Mouse (Mus musculus): ENCODE results near the gene Trabd2b. TPM values are rescaled to one million over a fixed set of nuclear protein-coding genes. Genes with fewer than 3 reads are reported as not detected.

The Trabd2b gene
- polyA plus RNA-seq, 1 experiment from 2014 or later, result 2.4 TPM

DNA sequence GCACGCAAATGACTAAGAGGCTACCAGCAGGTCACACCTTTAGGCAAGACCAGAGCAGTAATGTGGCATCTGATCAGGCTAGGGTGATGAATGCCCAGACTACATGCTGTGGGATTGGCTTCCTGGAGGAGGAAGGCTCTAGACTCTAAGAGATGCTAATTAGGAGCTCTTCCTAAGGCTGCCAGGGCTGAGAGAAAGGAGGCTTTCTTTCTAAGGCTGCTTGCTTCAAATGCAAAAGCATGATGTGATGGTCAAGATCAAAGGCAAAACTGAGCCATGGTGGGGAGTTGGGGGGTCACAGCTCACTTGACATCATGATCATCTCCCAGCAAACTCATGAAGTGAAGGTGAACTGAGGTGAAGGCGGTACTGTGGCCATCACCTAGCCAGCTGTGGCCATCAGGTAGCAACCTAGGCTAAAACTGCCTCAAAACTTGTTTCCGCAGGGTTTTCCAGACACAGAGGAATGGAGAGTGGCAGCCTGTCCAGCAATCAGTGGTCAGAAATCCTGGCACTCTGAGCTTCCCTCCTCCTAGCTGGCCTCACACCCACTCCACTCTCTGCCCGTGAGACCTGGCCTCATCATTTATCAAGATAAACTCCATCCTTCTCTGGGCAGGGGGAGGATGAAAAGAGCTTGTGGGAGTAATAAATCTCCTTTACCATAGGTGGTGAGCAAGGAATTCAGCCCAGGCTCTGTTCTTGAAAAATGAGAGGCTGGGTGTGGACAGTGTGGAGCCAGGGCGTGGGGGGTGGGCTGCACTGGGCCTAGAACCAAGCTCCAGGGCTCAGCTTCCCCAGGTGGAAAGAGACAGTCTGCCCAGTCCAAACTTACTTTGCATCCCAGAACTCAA, 117.0 kb downstream of the Trabd2b start:
- H3K9ac ChIP-seq (replicated peaks; ENCODE audit: low read depth), result no peak overlapping the region
- ATAC-seq, result no peak
- H3K9me3 ChIP-seq (ENCODE audit: low read length), result no peaks in the 10 kb centered on the region
- no peak overlapping the region for H3K27ac ChIP-seq (ENCODE audit: low read length)
- H3K4me1 ChIP-seq (ENCODE audit: insufficient read depth, low read depth, low read length), result no peaks in the 10 kb centered on the region
- H3K36me3 ChIP-seq (ENCODE audit: insufficient read depth, low read length), result no peaks in the 10 kb centered on the region
- H3K27me3 ChIP-seq (replicated peaks; ENCODE audit: insufficient read depth, low read length), result no peaks in the 10 kb centered on the region
- 73% methylated on average over 5 of the region's 5 CpGs for WGBS
- DNase-seq (ENCODE audit: low spot score), result no peak
- no peak overlapping the region for H3K4me3 ChIP-seq (ENCODE audit: low read depth, low read length)
- H3K4me2 ChIP-seq (replicated peaks; ENCODE audit: low read depth, low read length), result no peak overlapping the region
- no peak for TF ChIP-seq CTCF (IDR thresholded peaks at IDR 0.05)
- no peak for TF ChIP-seq EP300 (IDR thresholded peaks at IDR 0.05)

DNA sequence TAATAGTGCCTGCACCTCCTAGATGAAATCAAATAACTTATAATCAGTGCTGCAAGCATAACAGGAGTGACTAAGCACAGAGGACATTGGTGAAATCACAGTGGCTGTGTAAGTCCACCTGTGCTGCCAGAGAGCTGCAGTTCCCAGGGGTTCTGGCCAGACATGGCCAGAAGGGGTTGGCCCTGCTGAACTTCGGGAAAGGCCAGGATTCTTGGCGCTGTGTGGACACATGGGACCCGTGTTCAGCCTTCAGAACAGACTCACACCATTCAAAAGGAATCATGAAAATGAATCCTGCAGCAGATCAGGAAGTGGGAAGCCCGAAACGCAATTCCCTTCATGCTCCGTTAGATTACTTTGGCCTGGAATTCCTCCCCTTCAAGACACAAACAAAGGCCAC, 125.1 kb downstream of the Trabd2b start:
- ATAC-seq, result no peak
- no peak overlapping the region for H3K27ac ChIP-seq (ENCODE audit: low read length)
- H3K4me2 ChIP-seq (replicated peaks; ENCODE audit: low read depth, low read length), result no peak overlapping the region
- WGBS, result 66% methylated on average over 6 of the region's 6 CpGs
- H3K4me3 ChIP-seq (ENCODE audit: low read depth, low read length), result no peak overlapping the region
- H3K4me1 ChIP-seq (ENCODE audit: insufficient read depth, low read depth, low read length), result no peaks in the 10 kb centered on the region
- DNase-seq (ENCODE audit: low spot score), result no peak
- no peaks in the 10 kb centered on the region for H3K27me3 ChIP-seq (replicated peaks; ENCODE audit: insufficient read depth, low read length)
- no peak for TF ChIP-seq EP300 (IDR thresholded peaks at IDR 0.05)
- no peak for TF ChIP-seq CTCF (IDR thresholded peaks at IDR 0.05)
- no peak overlapping the region for H3K9ac ChIP-seq (replicated peaks; ENCODE audit: low read depth)
- H3K9me3 ChIP-seq (ENCODE audit: low read length), result no peaks in the 10 kb centered on the region
- H3K36me3 ChIP-seq (ENCODE audit: insufficient read depth, low read length), result no peaks in the 10 kb centered on the region

DNA sequence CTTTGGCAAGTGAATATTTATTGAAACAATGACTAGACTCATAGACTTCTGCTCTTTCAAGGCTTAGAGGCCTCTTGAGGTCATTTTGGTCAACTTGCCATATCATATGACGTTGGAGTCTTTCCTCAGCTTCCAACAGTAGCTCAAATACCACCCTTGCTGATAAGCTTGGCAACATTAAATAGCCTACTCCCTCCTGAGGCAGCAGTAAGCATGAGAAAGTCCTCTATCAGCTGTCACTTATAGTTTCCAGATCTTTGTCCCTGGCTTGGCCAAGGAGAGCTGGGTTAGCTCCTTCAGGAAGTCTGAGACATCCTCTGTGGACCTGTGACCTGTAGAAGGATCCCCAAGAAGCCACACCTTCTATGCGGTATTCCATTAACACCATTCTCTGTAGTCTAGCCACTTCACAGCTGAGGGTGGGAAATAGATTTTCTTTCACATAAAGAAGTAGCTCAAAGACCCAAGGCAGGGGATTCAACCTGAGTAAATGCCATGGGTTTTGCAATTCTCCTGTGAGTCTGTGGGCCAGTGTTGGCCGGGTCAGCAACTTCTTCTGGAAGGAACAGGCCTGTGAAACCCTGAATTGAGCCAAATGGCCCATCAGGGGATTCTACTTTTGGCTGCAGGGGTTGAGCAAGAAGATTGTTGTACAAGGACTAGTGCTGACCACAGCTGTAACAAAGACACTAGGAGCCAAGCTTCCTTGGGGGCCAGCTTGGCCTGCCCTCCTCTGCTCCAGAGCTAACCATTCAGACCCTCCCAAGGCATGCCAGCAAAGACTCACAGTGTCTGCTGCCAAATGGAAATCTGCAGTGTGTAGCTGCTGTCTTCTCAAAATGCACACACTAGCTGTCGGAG, 127.6 kb downstream of the Trabd2b start:
- WGBS, result 65% methylated on average over 4 of the region's 4 CpGs

DNA sequence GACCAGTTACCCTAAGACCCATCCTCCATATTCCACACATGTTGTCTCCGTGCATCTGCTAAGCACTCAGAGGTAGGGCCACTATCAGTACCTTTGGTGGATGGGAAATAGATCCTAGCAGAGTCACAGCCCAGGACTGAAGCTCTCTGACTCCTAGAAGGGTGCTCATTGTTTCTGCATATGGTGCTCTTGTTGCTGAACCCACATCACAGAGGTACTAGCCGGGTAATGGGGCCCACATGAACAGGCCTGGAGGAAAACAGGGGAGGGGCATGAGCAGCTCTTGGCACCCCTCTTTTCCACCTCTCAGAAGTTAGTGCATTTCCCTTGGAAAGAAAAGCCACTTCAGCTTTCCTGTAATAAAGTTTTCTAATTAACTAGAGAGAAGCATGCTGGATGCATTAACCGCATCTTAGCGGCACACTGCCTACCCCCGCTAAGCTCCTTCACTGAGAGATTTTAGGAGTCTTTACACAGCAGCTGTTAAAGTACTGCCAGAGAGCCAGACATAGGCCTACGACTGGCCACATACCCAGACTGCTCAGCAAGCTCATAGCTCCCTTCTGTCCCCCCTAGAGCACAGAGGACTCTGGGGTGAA, 131.0 kb downstream of the Trabd2b start:
- ATAC-seq, result no peak
- H3K36me3 ChIP-seq (ENCODE audit: insufficient read depth, low read length), result no peaks in the 10 kb centered on the region
- 74% methylated on average over 6 of the region's 6 CpGs for WGBS
- no peak for TF ChIP-seq EP300 (IDR thresholded peaks at IDR 0.05)
- TF ChIP-seq CTCF (IDR thresholded peaks at IDR 0.05), result no peak
- H3K4me2 ChIP-seq (replicated peaks; ENCODE audit: low read depth, low read length), result no peak overlapping the region
- no peaks in the 10 kb centered on the region for H3K9me3 ChIP-seq (ENCODE audit: low read length)
- H3K4me1 ChIP-seq (ENCODE audit: insufficient read depth, low read depth, low read length), result no peaks in the 10 kb centered on the region
- H3K9ac ChIP-seq (replicated peaks; ENCODE audit: low read depth), result no peak overlapping the region
- H3K27ac ChIP-seq (ENCODE audit: low read length), result no peak overlapping the region
- DNase-seq (ENCODE audit: low spot score), result no peak
- no peaks in the 10 kb centered on the region for H3K27me3 ChIP-seq (replicated peaks; ENCODE audit: insufficient read depth, low read length)
- H3K4me3 ChIP-seq (ENCODE audit: low read depth, low read length), result no peak overlapping the region

More for the DNA sequence above, 127.6 kb downstream of the Trabd2b start:
- H3K27ac ChIP-seq (ENCODE audit: low read length), result no peak overlapping the region
- ATAC-seq, result peak; percentile 93
- H3K4me3 ChIP-seq (ENCODE audit: low read depth, low read length), result no peak overlapping the region
- no peak overlapping the region for H3K4me2 ChIP-seq (replicated peaks; ENCODE audit: low read depth, low read length)
- H3K27me3 ChIP-seq (replicated peaks; ENCODE audit: insufficient read depth, low read length), result no peaks in the 10 kb centered on the region
- H3K36me3 ChIP-seq (ENCODE audit: insufficient read depth, low read length), result no peaks in the 10 kb centered on the region
- H3K9me3 ChIP-seq (ENCODE audit: low read length), result no peaks in the 10 kb centered on the region
- DNase-seq (ENCODE audit: low spot score), result peak; percentile 82
- no peak for TF ChIP-seq EP300 (IDR thresholded peaks at IDR 0.05)
- TF ChIP-seq CTCF (IDR thresholded peaks at IDR 0.05), result no peak
- H3K4me1 ChIP-seq (ENCODE audit: insufficient read depth, low read depth, low read length), result no peaks in the 10 kb centered on the region
- no peak overlapping the region for H3K9ac ChIP-seq (replicated peaks; ENCODE audit: low read depth)

DNA sequence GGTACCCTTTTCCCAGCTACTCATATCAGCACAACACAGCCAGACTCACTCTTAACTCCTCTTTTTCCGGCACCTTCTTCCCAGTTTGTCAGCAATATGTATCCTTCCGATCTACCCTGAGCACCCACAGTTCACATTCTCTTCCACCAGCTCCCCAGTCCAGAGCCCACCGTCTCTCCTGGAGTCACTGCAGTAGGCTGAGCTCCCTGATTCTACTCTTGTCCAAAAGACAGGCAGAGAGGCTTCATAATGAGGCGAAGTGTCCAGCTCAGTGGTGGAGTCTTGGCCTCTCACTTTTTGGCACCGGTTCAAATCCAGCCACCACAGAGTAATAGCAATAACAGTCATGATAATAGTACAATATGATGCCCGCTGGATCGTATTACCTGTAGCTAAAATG, 133.5 kb downstream of the Trabd2b start:
- DNase-seq (ENCODE audit: low spot score) (no peak), ATAC-seq (no peak)
- Histone ChIP-seq H3K9me3 (ENCODE audit: low read length) (no peaks in the 10 kb centered on the region), H3K36me3 (ENCODE audit: insufficient read depth, low read length) (no peaks in the 10 kb centered on the region), H3K4me2 (replicated peaks; ENCODE audit: low read depth, low read length) (no peak overlapping the region), H3K4me1 (ENCODE audit: insufficient read depth, low read depth, low read length) (no peaks in the 10 kb centered on the region), H3K27me3 (replicated peaks; ENCODE audit: insufficient read depth, low read length) (no peaks in the 10 kb centered on the region), H3K4me3 (ENCODE audit: low read depth, low read length) (no peak overlapping the region), H3K9ac (replicated peaks; ENCODE audit: low read depth) (no peak overlapping the region), H3K27ac (ENCODE audit: low read length) (no peak overlapping the region)
- TF ChIP-seq CTCF (IDR thresholded peaks at IDR 0.05) (no peak), EP300 (IDR thresholded peaks at IDR 0.05) (no peak)
- WGBS, result 84% methylated on average over 7 of the region's 7 CpGs

DNA sequence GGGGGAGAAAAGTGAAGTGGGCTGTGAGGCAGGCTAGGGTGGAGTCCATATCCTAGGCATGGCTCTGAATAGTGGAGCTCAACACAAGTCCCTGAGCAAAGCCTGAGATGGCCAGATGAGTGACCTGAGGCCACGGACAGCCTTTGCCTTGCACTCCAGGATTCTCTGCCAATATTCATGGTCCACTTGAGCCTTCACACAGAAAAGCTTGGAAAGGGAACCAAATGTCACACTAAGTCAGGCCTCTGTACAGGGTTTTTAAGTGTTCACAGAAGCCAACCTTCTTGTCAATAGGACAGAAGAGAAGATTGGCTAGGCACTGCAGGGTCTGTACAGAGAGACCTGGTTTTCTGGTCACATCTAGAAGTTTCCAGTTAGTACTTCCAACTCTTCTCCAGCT, 134.7 kb downstream of the Trabd2b start:
- Histone ChIP-seq H3K9me3 (ENCODE audit: low read length) (no peaks in the 10 kb centered on the region), H3K4me3 (ENCODE audit: low read depth, low read length) (no peak overlapping the region), H3K4me1 (ENCODE audit: insufficient read depth, low read depth, low read length) (no peaks in the 10 kb centered on the region), H3K4me2 (replicated peaks; ENCODE audit: low read depth, low read length) (no peak overlapping the region), H3K27me3 (replicated peaks; ENCODE audit: insufficient read depth, low read length) (no peaks in the 10 kb centered on the region), H3K36me3 (ENCODE audit: insufficient read depth, low read length) (no peaks in the 10 kb centered on the region), H3K27ac (ENCODE audit: low read length) (no peak overlapping the region), H3K9ac (replicated peaks; ENCODE audit: low read depth) (no peak overlapping the region)
- ATAC-seq, result no peak
- no peak for DNase-seq (ENCODE audit: low spot score)
- WGBS, result 79% methylated on average over 1 of the region's 1 CpGs
- TF ChIP-seq CTCF (IDR thresholded peaks at IDR 0.05), result no peak
- TF ChIP-seq EP300 (IDR thresholded peaks at IDR 0.05), result no peak

Data from lung, postnatal 0 days (tissue).